Mouse (Mus musculus) T-helper 2 cell (primary cell): Measurements from ENCODE around the gene Fblim1.

Source experiments
- in situ Hi-C: fragments of 300-600 bp; cut with MboI, MseI; formaldehyde crosslinking; loops from one replicate; pipeline ENCODE4 v1.15.1; 2025; ENCODE audit warnings: high pct_unique_total_duplicates

Fblim1 gene

DNA sequence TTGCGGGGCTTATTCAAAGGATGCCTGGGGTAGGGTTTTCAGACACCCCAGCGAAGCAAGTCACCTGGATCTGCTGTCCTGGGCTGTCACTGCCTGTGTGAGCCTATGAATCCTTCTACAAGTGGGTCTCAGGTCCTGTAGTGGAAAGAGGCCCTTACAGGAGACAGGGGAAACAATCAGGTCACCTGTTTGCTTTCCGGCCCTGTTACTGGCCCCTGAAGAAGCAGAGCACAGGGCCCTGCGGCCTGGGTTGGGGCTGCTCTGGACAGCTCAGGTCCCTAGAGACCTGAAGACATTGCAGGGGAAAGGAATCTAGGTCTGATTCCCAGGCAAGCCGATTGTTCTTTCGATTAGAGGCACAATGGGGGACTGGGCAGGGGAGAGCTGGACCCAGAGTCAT, 5.5 kb downstream of the Fblim1 start:
- in situ Hi-C loops, result no loop called here

DNA sequence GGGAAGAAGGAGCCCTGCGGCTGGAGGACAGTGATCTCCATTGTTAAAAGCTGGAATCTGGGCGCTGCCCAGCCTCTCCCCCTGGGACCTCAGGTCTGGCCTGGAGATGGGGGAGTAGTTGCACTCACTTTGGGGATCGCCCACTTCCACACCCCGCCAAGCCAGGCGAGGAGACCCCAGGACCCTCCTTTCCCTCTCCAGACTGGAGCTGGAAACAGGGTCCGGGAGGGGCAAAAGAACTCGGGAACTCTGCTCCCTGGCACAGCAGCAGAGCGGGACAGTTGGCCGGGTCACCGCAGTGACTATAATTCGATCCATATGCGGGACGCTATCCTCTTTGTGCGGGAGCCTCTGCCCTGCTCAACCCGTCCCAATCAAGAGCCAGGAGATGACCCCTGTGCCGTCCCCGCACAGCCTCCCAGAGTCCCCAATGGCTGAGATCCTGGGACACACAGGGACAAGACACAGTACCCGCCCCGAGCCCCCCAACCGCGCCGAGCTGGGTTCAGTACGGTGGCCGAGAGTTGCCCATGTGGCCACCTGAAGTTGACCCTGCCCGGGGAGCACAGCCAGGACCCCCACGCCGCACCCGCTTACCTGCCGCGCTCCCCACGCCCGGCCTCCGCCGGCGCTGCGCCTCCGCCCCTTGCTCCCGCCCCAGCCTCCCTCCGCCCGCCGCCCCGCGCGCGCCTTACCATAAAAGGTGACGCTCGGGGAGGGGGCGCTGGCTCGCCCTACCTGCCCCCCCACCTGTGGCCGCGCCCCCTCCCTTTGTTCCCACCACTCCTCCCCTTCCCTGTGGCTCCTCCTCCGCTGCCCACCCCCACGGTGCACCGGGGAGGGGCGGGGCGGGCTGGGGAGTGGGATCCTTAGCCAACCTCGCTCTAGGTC, 6.4 kb downstream of the Fblim1 start:
- in situ Hi-C loops, result no loop called here

DNA sequence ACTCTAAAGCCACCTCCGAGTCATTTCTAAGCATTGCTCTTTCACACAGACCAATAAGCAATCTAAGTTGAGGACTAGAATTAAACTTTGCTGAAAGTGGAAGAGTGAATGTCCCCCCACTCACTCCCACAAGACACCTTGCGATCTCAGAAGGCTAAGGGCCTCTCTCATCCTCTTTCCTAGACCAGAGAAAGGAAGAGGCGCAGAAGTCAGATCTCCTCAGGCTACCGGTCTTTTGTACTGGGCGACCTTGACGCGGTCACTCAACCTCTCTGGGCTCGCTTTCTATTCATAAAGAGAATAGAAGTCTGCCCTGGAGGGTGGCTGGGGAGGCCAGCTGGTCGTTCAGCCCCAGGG, 7.0 kb downstream of the Fblim1 start:
- in situ Hi-C loops, result no loop called here

GRCm38 (mm10) chr4:141598199-141598893, 7.5 kb downstream of the Fblim1 start:
- in situ Hi-C loops, result no loop called here

DNA sequence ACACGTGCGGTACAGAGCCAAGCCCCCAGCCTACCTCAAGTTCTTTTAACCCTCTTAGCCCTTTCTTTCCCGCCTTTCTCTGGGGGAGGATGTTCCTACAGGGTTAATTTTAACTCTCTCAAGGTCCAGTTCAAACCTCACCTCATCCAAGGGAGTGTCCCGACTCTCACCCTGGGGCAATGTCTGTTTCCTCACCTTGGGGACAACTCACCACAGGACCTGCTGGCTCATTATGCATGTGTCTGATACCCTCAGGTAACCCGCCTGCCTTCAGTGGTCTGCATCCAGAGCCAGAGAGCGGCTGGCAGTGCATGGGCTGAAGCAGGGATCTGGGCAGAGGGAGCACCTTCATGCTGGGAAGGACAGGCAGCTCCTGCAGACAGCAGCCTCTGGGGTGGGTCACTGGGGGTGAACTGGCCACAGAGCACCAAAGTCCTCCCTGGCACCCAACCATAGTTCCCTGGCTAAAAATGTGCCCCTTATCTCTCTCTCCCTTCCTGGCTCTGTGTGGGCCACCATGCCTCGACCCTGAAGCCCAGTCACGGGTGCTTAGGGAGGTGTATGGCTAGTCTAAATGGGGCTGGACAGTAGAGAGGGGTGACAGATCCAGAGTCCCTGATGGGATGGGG, 9.1 kb downstream of the Fblim1 start:
- in situ Hi-C loops, result no loop called here

GRCm38 (mm10) chr4:141595605-141596268, 10.2 kb downstream of the Fblim1 start:
- in situ Hi-C loops, result no loop called here

GRCm38 (mm10) chr4:141595138-141595537, 10.8 kb downstream of the Fblim1 start:
- in situ Hi-C loops, result no loop called here

GRCm38 (mm10) chr4:141591547-141591946, 14.3 kb downstream of the Fblim1 start:
- in situ Hi-C loops, result no loop called here

DNA sequence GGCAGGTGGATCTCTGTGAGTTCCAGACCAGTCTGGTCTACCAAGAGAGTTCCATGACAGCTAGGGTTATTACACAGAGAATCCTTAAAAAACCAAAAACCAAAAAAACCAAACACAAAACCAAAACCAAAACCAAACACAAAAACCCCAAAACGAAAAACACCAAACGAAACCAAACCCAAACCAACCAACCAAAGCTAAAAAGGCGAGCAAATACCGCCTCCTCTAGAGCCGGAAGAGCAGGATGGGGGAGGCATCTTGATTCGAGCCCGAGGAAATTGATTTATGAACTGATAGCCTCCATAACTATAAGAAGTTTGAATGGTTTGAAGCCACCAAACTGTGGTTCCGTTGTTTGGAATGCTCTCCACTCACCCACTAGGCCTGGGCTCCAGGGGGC, 22.0 kb downstream of the Fblim1 start:
- in situ Hi-C loops, result no loop called here

- in situ Hi-C loops, result no loop called here
Observed at GRCm38 (mm10) chr4:141581051-141581450, 24.8 kb downstream of the Fblim1 start.

DNA sequence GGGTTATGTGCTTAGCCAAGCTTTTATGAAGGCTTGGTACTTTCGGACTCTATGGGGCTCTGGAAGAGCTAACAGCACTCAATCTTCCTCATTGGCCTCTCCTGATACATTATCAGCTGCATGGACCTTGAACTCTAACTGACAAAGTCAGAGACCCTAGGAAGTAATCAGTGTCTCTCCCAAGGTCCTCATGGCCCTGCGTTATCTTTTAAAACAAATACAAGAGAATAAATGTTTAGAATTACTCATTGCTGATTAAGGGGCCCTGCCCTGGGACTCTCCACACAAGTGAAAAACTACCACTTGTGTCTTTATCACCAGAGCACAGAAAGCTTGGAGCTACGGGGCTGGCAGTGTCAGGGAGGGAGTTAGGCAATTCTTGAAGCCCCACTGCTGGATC, 27.1 kb downstream of the Fblim1 start:
- in situ Hi-C loops, result no loop called here

DNA sequence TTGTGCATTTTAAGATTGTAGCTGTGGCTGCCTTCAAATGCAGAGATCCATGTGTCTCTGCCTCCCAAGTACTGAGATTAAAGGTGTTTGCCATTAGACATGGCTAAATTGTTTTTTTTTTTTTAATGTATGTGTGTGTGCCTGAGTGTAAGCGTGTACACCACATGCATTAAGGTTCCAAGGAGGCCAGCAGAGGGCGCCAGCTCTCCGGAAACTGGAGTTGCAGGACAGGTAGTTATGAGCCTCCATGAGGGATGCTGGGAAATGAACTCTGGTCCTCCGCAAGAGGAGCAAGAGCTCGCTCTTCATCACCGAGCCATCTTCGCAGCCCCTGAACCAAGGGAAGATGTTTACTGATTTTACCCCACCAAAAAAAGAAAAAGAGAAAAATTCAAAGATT, 29.0 kb downstream of the Fblim1 start:
- in situ Hi-C loops, result no loop called here

DNA sequence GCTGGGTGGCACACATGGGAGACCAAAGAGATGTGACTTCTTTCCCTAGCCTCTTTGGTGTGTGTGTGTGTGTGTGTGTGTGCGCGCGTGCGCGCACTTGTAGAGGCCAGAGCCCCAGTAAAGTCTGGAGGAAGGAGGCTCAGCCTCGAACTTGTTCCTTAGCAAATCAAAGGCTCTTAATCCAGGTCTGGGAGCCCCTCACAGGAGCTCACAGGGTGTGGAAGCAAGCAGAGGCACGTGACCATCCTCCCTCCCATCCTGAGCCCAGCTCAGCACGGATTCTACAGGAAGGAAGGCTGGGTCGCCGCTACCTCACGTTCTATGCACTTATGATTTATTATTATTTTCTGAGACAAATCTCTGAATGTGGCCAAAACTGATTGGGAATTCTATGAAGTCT, 29.5 kb downstream of the Fblim1 start:
- in situ Hi-C loops, result no loop called here

DNA sequence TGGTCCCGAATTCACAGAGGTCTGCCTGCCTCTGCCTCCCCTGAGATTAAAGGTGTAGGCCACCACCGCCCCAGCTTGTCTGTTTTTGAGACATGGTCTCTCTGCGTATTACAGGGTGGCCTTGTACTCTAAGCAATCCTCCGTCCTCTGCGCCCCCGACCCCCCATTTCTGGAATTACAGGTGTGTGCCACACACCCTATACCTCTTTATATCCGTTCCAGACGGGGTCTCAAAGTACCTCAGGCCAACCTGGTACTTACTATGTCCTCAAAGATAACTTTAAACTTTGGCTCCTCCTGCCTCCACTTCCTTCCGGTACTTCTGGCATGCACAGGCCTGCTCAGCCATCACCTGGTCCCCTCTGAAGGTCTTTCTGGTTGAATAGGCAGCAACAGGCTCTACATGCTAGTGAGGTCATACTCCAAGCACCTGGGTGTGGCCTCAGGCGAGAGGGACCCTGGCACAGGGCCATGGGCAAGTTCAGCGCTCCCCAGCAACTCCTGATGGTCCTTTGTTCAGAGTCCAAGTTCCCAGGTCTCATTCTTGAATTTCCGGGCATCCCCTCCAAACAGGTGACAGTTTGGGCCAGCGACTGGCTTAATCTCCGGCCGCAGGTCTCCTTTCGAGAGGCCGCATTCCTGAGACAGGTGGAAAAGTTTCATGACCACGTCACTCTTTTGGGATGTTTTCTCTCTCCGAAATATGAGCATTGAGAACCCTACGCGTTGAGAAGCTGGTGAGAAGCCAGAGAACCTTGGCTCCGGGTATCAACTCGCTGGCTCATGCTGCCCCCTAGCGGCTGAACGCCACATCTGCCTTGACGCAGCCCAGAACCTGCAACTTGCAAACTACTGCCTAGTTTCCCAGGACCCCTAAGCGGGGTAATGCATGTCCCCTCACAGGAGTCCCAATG, 30.9 kb downstream of the Fblim1 start:
- in situ Hi-C loops, result no loop called here

DNA sequence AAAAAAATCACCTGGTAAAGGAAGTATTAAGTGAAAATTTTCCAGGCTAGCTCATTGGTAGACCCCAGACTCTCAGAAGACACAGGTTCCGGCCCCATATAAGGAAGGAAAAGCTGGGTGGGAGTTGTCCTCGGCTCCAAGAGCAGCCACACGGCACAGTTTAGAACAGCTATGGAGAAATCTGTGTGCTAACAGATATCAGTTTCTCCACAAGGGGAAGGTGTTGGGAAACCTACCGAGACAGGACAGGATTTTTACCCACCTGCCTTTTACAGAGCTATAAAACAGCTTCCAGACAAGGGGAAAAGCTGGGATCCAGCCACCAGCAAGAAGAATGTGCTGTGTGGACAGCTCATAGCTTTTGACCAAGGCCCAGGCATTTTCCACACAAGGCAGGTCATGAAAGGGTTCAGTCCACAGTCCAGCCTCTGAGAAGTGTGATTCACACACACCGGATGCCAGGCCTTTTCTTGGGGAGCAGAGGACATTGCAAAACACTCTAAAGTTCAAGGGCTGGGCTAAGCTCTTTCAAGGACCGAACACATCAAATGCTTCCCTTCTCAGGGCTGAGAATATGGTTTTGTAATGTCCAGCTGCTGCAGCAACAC, 32.4 kb downstream of the Fblim1 start:
- in situ Hi-C loops, result no loop called here

DNA sequence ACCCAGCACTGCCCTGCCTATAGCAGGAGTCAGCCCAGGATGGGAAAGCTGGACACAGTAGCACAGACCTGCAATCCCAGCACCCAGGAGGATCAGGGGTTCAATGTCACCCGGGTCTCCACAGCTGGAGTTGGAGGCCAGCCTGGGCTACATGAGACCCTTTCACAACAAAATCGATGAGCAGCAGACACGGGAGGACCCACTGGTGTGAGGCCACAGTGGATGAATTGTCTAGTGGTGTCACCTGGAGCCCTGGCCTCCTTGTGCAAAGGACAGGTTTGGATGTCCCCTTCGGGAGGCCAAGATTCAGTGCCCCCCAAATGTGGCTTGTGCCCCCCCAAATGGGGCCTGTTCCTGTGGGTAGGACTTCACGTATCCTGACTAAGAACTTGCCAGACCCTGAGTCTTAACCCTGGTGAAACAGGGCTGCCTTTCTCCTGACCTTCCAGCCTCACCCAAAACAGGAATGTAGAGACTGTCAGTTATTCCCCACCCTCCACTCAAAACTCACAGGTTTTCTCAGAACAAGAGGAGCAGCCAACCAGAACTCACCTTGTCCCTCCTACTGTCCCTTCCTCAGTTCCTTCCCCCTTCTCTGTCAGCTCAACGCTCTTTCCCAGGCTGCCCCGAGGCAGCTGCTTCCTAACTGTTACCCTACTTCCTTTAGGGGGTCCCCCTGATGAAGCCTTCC, 33.1 kb downstream of the Fblim1 start:
- in situ Hi-C loops, result no loop called here

- in situ Hi-C loops, result no loop called here
Observed at GRCm38 (mm10) chr4:141571934-141572333, 34.0 kb downstream of the Fblim1 start.

DNA sequence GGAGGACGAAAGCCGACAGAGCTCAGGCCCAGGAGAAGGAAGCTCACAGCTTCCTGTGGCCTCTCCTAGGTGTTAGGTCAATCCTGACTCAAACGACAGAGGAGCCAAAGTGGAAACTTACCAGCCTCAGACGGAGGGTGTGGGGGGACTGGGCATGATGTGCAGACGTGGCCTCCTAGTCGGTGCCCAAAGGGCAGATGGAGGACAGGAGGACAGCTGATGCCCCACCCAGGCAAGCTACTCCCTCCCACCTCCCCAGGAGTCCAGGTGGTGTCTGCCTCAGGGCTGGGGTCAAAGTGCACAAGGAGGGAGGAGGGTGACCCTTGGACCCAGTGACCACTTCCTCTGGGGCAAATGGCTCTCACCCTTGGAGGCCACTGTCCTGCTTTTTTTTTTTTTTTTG, 34.6 kb downstream of the Fblim1 start:
- in situ Hi-C loops, result no loop called here

DNA sequence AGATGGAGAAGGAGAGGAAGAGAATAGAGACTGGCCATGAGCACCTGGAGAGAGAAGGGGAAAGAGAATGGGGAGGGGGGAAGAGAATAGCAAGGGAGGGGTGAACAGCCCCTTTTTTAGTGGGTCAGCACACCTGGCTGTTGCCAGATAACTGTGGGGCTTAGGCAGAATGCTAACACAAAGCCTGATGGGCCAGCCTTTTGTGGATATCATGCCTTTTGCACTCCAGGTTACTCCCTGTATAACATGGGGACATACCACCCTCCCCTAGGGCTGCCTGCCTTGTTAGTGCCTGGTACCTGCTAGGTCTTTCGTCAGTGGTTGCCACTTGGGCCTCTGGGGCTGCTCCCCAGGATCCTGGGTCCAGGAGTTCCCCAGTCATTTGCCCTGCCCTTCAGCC, 35.1 kb downstream of the Fblim1 start:
- in situ Hi-C loops, result no loop called here

DNA sequence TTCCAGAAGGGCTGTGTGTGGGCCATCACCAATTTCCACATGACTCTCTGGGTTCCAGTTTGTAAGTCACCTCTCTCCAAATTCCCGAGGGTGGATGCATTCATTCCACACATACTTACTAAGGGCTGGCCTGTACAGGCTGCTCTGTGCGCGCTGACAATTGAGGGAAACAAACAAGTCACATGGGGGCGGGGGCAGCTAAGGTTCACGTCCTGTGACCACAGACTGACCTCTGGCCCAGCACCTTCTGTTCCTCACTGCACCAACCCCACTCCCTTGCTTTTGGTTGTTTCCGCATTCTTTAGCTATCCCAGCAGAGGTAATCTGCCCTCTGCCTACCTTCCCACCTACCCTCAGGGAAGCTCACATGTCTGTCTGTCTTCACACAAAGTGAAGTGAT, 35.9 kb downstream of the Fblim1 start:
- in situ Hi-C loops, result no loop called here
